Mouse (Mus musculus): Measurements from ENCODE around the gene Prkag2. TPM values are rescaled to one million over a fixed set of nuclear protein-coding genes. Genes with fewer than 3 reads are reported as not detected.

Prkag2 gene
- total RNA-seq (2023) = 27.1 to 46.3 TPM (median 35.3 TPM) in 4 replicates

DNA sequence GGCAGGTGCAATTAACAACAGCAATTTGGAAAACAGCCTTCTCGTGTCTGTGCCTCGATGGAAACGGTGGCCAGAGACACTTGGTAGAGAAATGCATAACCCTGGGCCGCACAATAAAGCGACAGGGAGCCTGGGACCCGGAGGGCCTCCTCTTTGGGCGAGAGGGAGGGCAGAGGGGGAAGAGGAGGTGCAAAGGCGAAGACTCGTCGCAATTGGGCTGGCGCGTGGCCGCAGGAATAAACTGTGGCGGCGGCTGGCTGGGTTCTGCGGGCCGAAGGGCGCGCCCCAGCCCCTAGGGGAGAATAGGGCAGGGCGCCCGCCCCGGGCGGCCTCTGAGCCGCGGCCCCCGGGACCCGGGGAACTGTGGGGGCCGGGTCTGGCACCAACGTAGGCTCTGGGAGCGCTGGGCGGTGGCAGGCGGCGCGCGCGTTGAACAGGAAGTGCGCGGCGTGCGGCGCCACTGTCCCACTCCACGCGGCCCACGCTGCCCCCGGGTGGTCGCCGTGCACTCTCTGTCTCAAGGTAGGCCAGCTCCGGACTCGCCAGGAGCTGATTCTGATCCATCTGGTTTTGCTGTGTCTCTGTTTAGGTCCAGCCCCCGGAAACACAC lies at the start of gene Prkag2:
Prkag2 (minus strand) TSS at position 127 of the 610 bp plus-strand sequence.

GRCm38 (mm10) chr5:24842274-24843102 lies 258.0 kb downstream of the Prkag2 start, which contains the start of gene Rheb:
Gene Rheb (minus strand): TSS chr5:24842624.

Other genes with a start within 250 kb of the Prkag2 start
- not detected in 4 replicates for gene Galntl5, start 80.8 kb upstream of the Prkag2 start, total RNA-seq (2023)
- 61.7 to 65.2 TPM (median 63.0 TPM) in 4 replicates for gene Galnt11, start 121.3 kb upstream of the Prkag2 start, total RNA-seq (2023)
- 3.5 to 5.0 TPM in 2 of 4 replicates, not detected in the others for gene E130116L18Rik, start 122.5 kb upstream of the Prkag2 start, total RNA-seq (2023)

All from B cell, adult 62 days (primary cell).